Mouse (Mus musculus) C2C12 (cell line): ENCODE measurements around the gene Cel.

Experiments used
- CEBPB ChIP-seq: IDR thresholded peaks from one replicate; pipeline ENCODE4 v1.6.1; 2011; ENCODE audit warnings: low read depth, mild to moderate bottlenecking, control low read depth, moderate library complexity
- CTCF ChIP-seq: IDR thresholded peaks from one replicate; pipeline ENCODE4 v1.5.1; 2011; ENCODE audit not compliant: control insufficient read depth, insufficient read depth, insufficient read length
- MAX ChIP-seq: IDR thresholded peaks from one replicate; pipeline ENCODE4 v1.6.1; 2011; ENCODE audit warnings: mild to moderate bottlenecking, control low read depth
- MYOG ChIP-seq: IDR thresholded peaks from one replicate; pipeline ENCODE4 v1.6.1; 2011; ENCODE audit not compliant: control insufficient read depth, insufficient read length; ENCODE audit errors: extremely low read depth

DNA sequence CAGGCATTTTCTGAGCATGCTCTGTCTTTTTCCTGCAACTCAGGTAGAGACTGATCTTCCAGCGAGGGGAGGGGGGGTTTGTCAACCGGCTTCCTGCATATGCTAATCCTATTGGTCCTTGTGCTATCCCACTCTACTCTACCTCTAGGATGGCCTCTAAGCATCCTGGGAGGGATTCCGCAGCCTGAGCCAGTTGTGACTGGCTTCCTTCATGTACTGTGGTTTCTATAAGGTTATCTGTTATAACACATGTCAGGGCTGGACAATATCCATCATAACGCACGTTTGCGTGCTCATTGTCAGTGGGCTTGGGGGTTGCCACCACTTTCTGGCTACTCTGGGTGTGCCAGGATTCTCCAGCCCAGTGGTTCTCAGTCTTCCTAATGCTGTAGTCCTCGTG is 32.8 kb upstream of the Cel start:
- TF ChIP-seq CTCF (no peak), CEBPB (no peak), MYOG (no peak), MAX (no peak)
